Mouse (Mus musculus): ENCODE results near the gene Ptprf.

- TF ChIP-seq CTCF (IDR thresholded peaks at IDR 0.05; ENCODE audit: extremely low read depth, insufficient read depth, low read length) (no peak), POLR2A (IDR thresholded peaks at IDR 0.05; ENCODE audit: extremely low read depth, insufficient read depth, low read length) (no peak)
Observed at GRCm38 (mm10) chr4:118245847-118246246, 45.4 kb downstream of the Ptprf start.

Measured in cortical plate, adult 2 months (tissue).